In genomic region chr5:75824660-75825059, GRCm38 (mm10) we compare ENCODE assay signal across 20 mouse cellular contexts.
"Had no signal": no experiment of that assay in that cellular context is flagged by ENCODE, and none has a peak within 500 bp of the region (broad histone marks: within the 10 kb centered on the region; RNA-seq: fewer than 3 reads in every experiment).

No protein-coding gene starts in this region.

- H3K36me3 ChIP-seq: liver, embryonic 15.5 days; lung, embryonic 15.5 days; midbrain, embryonic 12.5 days; neural tube, embryonic 12.5 days had no signal

- H3K27me3 ChIP-seq: liver, embryonic 15.5 days; lung, embryonic 15.5 days; midbrain, embryonic 12.5 days; neural tube, embryonic 12.5 days had no signal

- H3K9me3 ChIP-seq: liver, embryonic 15.5 days; lung, embryonic 15.5 days; megakaryocyte, embryonic 14.5 days; midbrain, embryonic 12.5 days; neural tube, embryonic 12.5 days had no signal

- ATAC-seq: liver, postnatal 0 days; lung, postnatal 0 days had no signal

- H3K4me3 ChIP-seq: liver, embryonic 15.5 days; lung, embryonic 15.5 days; megakaryocyte, embryonic 14.5 days; midbrain, embryonic 12.5 days; neural tube, embryonic 12.5 days had no signal

- H3K4me2 ChIP-seq: liver, embryonic 15.5 days; lung, embryonic 15.5 days; midbrain, embryonic 12.5 days; neural tube, embryonic 12.5 days had no signal

- H3K9ac ChIP-seq: liver, embryonic 15.5 days; liver, postnatal 0 days; lung, embryonic 15.5 days; midbrain, embryonic 12.5 days; neural tube, embryonic 12.5 days had no signal

- DNase-seq: liver, postnatal 0 days; lung, adult 2 months; lung, postnatal 14 days; lung, postnatal 36 days; midbrain, embryonic 14.5 days; retina, postnatal 1 day; right cerebral cortex, adult 18-20 months; right cerebral cortex, postnatal 25 days; right cerebral cortex, postnatal 4 days; spleen, adult 18-20 months; thymus, adult 2 months; thymus, postnatal 25 days; thymus, postnatal 4 days had no signal

- H3K4me1 ChIP-seq: midbrain, embryonic 12.5 days had no signal

- H3K27ac ChIP-seq: liver, embryonic 15.5 days; lung, embryonic 15.5 days; macrophage; midbrain, embryonic 12.5 days; neural tube, embryonic 12.5 days had no signal
